In genomic region chr2:171232812-171233211, GRCm38 (mm10) we compare ENCODE assay signal across 26 mouse cellular contexts.
DNase-seq lines count a peak whose midpoint lies in the region; ATAC-seq and TF ChIP-seq lines count a peak whose summit lies in the region.
"Had no signal": no experiment of that assay in that cellular context is flagged by ENCODE, and none has a peak within 500 bp of the region (broad histone marks: within the 10 kb centered on the region; RNA-seq: fewer than 3 reads in every experiment).

No protein-coding gene starts in this region.

- 0 out of 2 replicates have a peak, but pooled peaks have one; percentile 7 for TF ChIP-seq CTCF in layer of hippocampus, adult 2 months (conservative IDR thresholded peaks at IDR 0.05)
- TF ChIP-seq CTCF in Patski (IDR thresholded peaks at IDR 0.05), result peak; percentile 32

- H3K27ac ChIP-seq in layer of hippocampus, adult 2 months, result no peak overlapping the region
- H3K27ac ChIP-seq: gastrocnemius, adult 2 months; heart, adult 2 months; heart, embryonic 15.5 days; kidney, embryonic 15.5 days; limb, embryonic 10.5 days; limb, embryonic 15.5 days; liver, embryonic 14.5 days; lung, embryonic 15.5 days had no signal

- no peak for DNase-seq in layer of hippocampus, adult 2 months (ENCODE audit: low spot score in 2 of 2)
- no peak for DNase-seq in layer of hippocampus, adult 11-12 months (ENCODE audit: low spot score)
- peak; percentile 10 for DNase-seq in thymus, postnatal 4 days
- no peak for DNase-seq in thymus, postnatal 10 days (ENCODE audit: low spot score in 2 of 2)
- DNase-seq in Patski (ENCODE audit: low read depth, low spot score) (no peak), MN1 (ENCODE audit: low spot score) (no peak)
- no peak for DNase-seq in heart, adult 8-10 months (ENCODE audit: low spot score)
- DNase-seq: adrenal gland, postnatal 10 days; cerebellum, adult 11 months; cerebellum, adult 9-11 months; gastrocnemius, adult 2 months; gastrocnemius, postnatal 36 days; heart, adult 2 months; kidney, adult 11 months; kidney, postnatal 25 days; layer of hippocampus, adult 9-11 months; thymus, postnatal 25 days had no signal

- POLR2A ChIA-PET in Patski (lab: Charles Lee), result no interaction called here

- CTCF ChIA-PET in Patski (lab: Charles Lee), result interaction anchor here (0.7 kb wide), 1 partner anchor 50 kb away, joined by 3 read pairs; no protein-coding TSS in a partner anchor

- no peaks in the 10 kb centered on the region for H3K27me3 ChIP-seq in Patski
- H3K27me3 ChIP-seq: heart, embryonic 15.5 days; kidney, embryonic 15.5 days; limb, embryonic 15.5 days; lung, embryonic 15.5 days had no signal

- no peak for ATAC-seq in Patski
- ATAC-seq: CD4-positive, CD25-positive, alpha-beta regulatory T cell, adult 4 months; forebrain, embryonic 16.5 days had no signal

- in situ Hi-C loops in Patski (cut with MboI; ENCODE audit: low pct_unique_long_range_greater_than_20kb), result no loop called here

- no peak overlapping the region for H3K4me3 ChIP-seq in layer of hippocampus, adult 2 months
- H3K4me3 ChIP-seq: erythroblast, embryonic 14.5 days; gastrocnemius, adult 2 months; heart, adult 2 months; heart, embryonic 15.5 days; kidney, embryonic 15.5 days; limb, embryonic 10.5 days; limb, embryonic 15.5 days; lung, embryonic 15.5 days had no signal
